Mouse (Mus musculus): ENCODE measurements around the gene Aoc1. TPM values are rescaled to one million over a fixed set of nuclear protein-coding genes. Genes with fewer than 3 reads are reported as not detected.

Aoc1 gene
- not detected in 2 replicates for polyA plus RNA-seq (2016; fragmentation: Nextera tagmentation; extraction: Ambion mirVana)

- H3K9ac ChIP-seq: no peak within 1 kb of the TSS
- H3K4me2 ChIP-seq (replicated peaks): no peak within 1 kb of the TSS
- no peaks in the 10 kb centered on the region for H3K27me3 ChIP-seq
- H3K36me3 ChIP-seq: no peaks in the 10 kb centered on the region
- 75% methylated on average over 5 of the region's 5 CpGs for WGBS
- H3K4me1 ChIP-seq: no peaks in the 10 kb centered on the region
- no peaks in the 10 kb centered on the region for H3K9me3 ChIP-seq
- H3K27ac ChIP-seq: no peak within 1 kb of the TSS
- ATAC-seq (ENCODE audit: insufficient number of reproducible peaks, insufficient read depth, low FRiP score, low TSS enrichment): no peak
- H3K4me3 ChIP-seq: no peak within 1 kb of the TSS
Observed at GRCm38 (mm10) chr6:48872596-48872995, at the start of gene Aoc1. Gene Aoc1, plus strand, starts transcription at chr6:48872896.

- Histone ChIP-seq H3K27me3 (no peaks in the 10 kb centered on the region), H3K4me2 (replicated peaks) (no peak overlapping the region), H3K4me3 (no peak overlapping the region), H3K27ac (no peak overlapping the region), H3K36me3 (no peaks in the 10 kb centered on the region), H3K9ac (no peak overlapping the region), H3K9me3 (no peaks in the 10 kb centered on the region), H3K4me1 (no peaks in the 10 kb centered on the region)
- 57% methylated on average over 7 of the region's 7 CpGs for WGBS
- ATAC-seq (ENCODE audit: insufficient number of reproducible peaks, insufficient read depth, low FRiP score, low TSS enrichment): no peak
Observed at GRCm38 (mm10) chr6:48825016-48825415, 47.7 kb upstream of the Aoc1 start.

DNA sequence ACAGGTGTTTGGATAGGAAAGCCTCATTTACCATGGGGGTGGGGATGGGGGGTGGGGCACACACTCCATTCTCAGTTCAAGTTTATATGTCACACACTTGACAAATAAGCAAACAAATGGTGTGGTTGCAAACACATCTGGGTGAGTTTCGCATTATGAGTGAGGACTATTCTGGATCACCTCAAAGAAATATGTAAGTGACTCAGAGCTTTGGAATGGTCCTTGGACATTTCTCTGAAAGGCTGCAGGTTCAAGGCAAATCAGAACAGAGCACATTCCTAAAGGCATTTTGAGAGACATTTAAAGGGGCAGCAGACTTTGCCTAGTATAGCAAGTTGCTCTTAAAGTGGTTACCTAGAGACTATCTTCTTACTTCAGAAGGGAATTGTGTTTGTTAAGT is 43.7 kb upstream of the Aoc1 start:
- no peak overlapping the region for H3K27ac ChIP-seq
- 71% methylated on average over 1 of the region's 1 CpGs for WGBS
- H3K4me2 ChIP-seq (replicated peaks): no peak overlapping the region
- no peak for ATAC-seq (ENCODE audit: insufficient number of reproducible peaks, insufficient read depth, low FRiP score, low TSS enrichment)
- peaks cover 16% of the 10 kb centered on the region for H3K36me3 ChIP-seq
- H3K4me3 ChIP-seq: no peak overlapping the region
- no peaks in the 10 kb centered on the region for H3K9me3 ChIP-seq
- H3K9ac ChIP-seq: no peak overlapping the region
- no peaks in the 10 kb centered on the region for H3K27me3 ChIP-seq
- H3K4me1 ChIP-seq: no peaks in the 10 kb centered on the region

DNA sequence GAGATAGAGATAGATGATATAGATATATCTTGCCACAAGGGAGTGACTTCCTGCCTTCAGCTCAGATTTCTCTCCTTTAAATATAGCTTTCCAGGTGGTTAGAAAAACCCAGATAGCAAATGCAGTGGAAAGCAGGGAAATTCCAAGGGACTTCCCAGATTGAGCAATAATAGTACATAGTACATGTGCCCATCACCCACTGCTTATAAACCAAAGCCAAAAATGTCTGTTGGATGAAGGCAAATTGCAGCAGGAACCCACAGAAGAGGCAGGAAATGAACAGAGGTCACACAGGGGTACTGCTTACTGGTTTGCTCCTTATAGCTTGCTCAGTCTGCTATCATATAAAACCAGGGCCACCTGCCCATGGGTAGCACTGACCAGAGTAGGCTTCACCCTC is 43.0 kb upstream of the Aoc1 start:
- H3K9me3 ChIP-seq: no peaks in the 10 kb centered on the region
- peaks cover 23% of the 10 kb centered on the region for H3K36me3 ChIP-seq
- H3K4me1 ChIP-seq: no peaks in the 10 kb centered on the region
- no peak overlapping the region for H3K9ac ChIP-seq
- no peaks in the 10 kb centered on the region for H3K27me3 ChIP-seq
- H3K4me3 ChIP-seq: no peak overlapping the region
- H3K27ac ChIP-seq: no peak overlapping the region
- H3K4me2 ChIP-seq (replicated peaks): no peak overlapping the region
- ATAC-seq (ENCODE audit: insufficient number of reproducible peaks, insufficient read depth, low FRiP score, low TSS enrichment): no peak

DNA sequence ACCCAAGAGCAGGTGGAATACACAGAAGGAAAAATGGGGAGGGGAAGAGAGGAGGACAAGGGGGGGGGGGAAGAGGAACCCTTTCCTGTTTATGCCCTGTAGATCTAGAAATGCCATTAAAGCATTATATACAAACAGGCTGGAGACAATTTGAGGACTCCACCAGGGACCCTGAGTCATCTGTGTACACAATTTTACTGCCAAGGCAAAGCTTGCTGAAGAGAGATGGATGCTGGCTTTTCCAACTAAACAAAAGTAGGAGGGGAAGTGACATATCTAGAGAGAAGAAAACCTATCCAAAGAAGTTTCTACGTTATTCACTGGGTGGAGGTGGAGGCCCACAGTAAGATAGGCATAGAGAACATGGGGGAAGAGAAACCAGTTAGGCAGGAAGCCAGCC is 42.5 kb upstream of the Aoc1 start:
- Histone ChIP-seq H3K4me3 (no peak overlapping the region), H3K27me3 (no peaks in the 10 kb centered on the region), H3K4me2 (replicated peaks) (no peak overlapping the region), H3K27ac (no peak overlapping the region), H3K9me3 (no peaks in the 10 kb centered on the region), H3K36me3 (peaks cover 29% of the 10 kb centered on the region), H3K9ac (no peak overlapping the region), H3K4me1 (no peaks in the 10 kb centered on the region)
- ATAC-seq (ENCODE audit: insufficient number of reproducible peaks, insufficient read depth, low FRiP score, low TSS enrichment): no peak
- 71% methylated on average over 1 of the region's 1 CpGs for WGBS

DNA sequence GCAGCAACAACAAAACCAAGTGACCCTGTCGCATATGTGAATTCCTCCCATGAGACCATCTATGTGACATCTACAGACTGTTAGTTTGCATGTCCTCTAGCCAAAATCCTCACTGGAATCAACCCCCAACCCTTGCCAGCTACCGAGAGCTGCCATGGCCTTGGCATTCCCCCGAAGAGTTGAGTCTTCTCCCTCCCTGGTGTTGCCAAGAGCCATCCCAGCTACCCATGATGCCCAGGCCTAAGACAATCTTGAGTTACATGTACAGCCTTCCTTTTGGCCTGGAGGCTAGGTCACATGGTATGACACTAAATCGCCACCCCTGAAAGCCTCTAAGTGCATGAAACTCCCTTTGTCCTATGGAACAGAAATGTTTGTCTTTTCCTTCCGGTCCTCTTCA is 41.6 kb upstream of the Aoc1 start:
- H3K27me3 ChIP-seq: no peaks in the 10 kb centered on the region
- peaks cover 38% of the 10 kb centered on the region for H3K36me3 ChIP-seq
- no peak overlapping the region for H3K4me3 ChIP-seq
- 82% methylated on average over 5 of the region's 5 CpGs for WGBS
- H3K9me3 ChIP-seq: no peaks in the 10 kb centered on the region
- no peak overlapping the region for H3K9ac ChIP-seq
- no peaks in the 10 kb centered on the region for H3K4me1 ChIP-seq
- no peak overlapping the region for H3K27ac ChIP-seq
- no peak for ATAC-seq (ENCODE audit: insufficient number of reproducible peaks, insufficient read depth, low FRiP score, low TSS enrichment)
- no peak overlapping the region for H3K4me2 ChIP-seq (replicated peaks)

- Histone ChIP-seq H3K4me1 (no peaks in the 10 kb centered on the region), H3K4me3 (no peak overlapping the region), H3K27ac (no peak overlapping the region), H3K9ac (no peak overlapping the region), H3K4me2 (replicated peaks) (no peak overlapping the region), H3K27me3 (no peaks in the 10 kb centered on the region), H3K36me3 (peaks cover 49% of the 10 kb centered on the region), H3K9me3 (no peaks in the 10 kb centered on the region)
- no peak for ATAC-seq (ENCODE audit: insufficient number of reproducible peaks, insufficient read depth, low FRiP score, low TSS enrichment)
- 88% methylated on average over 1 of the region's 1 CpGs for WGBS
Observed at GRCm38 (mm10) chr6:48832426-48832825, 40.3 kb upstream of the Aoc1 start.

GRCm38 (mm10) chr6:48833515-48833914 is 39.2 kb upstream of the Aoc1 start:
- H3K27ac ChIP-seq: no peak overlapping the region
- no peaks in the 10 kb centered on the region for H3K4me1 ChIP-seq
- no peaks in the 10 kb centered on the region for H3K9me3 ChIP-seq
- no peaks in the 10 kb centered on the region for H3K27me3 ChIP-seq
- H3K4me2 ChIP-seq (replicated peaks): no peak overlapping the region
- peaks cover 55% of the 10 kb centered on the region for H3K36me3 ChIP-seq
- H3K9ac ChIP-seq: no peak overlapping the region
- no peak for ATAC-seq (ENCODE audit: insufficient number of reproducible peaks, insufficient read depth, low FRiP score, low TSS enrichment)
- 96% methylated on average over 4 of the region's 4 CpGs for WGBS
- H3K4me3 ChIP-seq: no peak overlapping the region

DNA sequence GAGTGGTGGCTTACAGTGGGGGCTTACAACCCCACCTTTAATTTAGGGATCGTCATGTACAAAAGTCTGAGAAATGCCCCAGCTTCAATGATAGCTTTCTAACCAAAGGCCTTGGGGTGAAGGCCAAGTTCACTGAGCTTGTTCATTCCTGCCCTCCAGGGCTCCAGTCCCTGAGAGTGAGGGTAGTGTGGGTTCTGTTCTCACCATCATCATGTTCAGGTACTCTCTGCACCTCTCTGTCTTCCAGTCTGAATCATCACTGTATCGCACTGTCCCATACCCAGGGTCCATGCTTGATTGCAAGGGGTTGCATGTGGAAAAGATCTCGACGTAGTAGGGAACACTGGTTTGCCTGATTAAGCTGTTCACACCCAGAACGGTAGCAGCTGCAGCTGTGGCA is 37.5 kb upstream of the Aoc1 start:
- H3K4me3 ChIP-seq: no peak overlapping the region
- no peak overlapping the region for H3K27ac ChIP-seq
- peaks cover 55% of the 10 kb centered on the region for H3K36me3 ChIP-seq
- H3K4me1 ChIP-seq: peaks cover 13% of the 10 kb centered on the region; the same call in 1 of the 2 replicates
- H3K9me3 ChIP-seq: no peaks in the 10 kb centered on the region
- no peak for ATAC-seq (ENCODE audit: insufficient number of reproducible peaks, insufficient read depth, low FRiP score, low TSS enrichment)
- 83% methylated on average over 5 of the region's 5 CpGs for WGBS
- no peak overlapping the region for H3K4me2 ChIP-seq (replicated peaks)
- H3K27me3 ChIP-seq: no peaks in the 10 kb centered on the region
- no peak overlapping the region for H3K9ac ChIP-seq

- WGBS: 82% methylated on average over 5 of the region's 5 CpGs
- H3K27me3 ChIP-seq: no peaks in the 10 kb centered on the region
- H3K9ac ChIP-seq: no peak overlapping the region
- no peak overlapping the region for H3K4me3 ChIP-seq
- H3K36me3 ChIP-seq: peaks cover 55% of the 10 kb centered on the region
- no peak overlapping the region for H3K4me2 ChIP-seq (replicated peaks)
- ATAC-seq (ENCODE audit: insufficient number of reproducible peaks, insufficient read depth, low FRiP score, low TSS enrichment): no peak
- no peaks in the 10 kb centered on the region for H3K9me3 ChIP-seq
- no peak overlapping the region for H3K27ac ChIP-seq
- peaks cover 19% of the 10 kb centered on the region for H3K4me1 ChIP-seq
Observed at GRCm38 (mm10) chr6:48836146-48836545, 36.5 kb upstream of the Aoc1 start.

GRCm38 (mm10) chr6:48837516-48837915 is 35.2 kb upstream of the Aoc1 start:
- H3K9ac ChIP-seq: no peak overlapping the region
- WGBS: 80% methylated on average over 7 of the region's 7 CpGs
- no peak overlapping the region for H3K4me3 ChIP-seq
- ATAC-seq (ENCODE audit: insufficient number of reproducible peaks, insufficient read depth, low FRiP score, low TSS enrichment): no peak
- H3K4me2 ChIP-seq (replicated peaks): no peak overlapping the region
- no peak overlapping the region for H3K27ac ChIP-seq
- no peaks in the 10 kb centered on the region for H3K9me3 ChIP-seq
- H3K4me1 ChIP-seq: peaks cover 31% of the 10 kb centered on the region
- no peaks in the 10 kb centered on the region for H3K27me3 ChIP-seq
- H3K36me3 ChIP-seq: peaks cover 53% of the 10 kb centered on the region

DNA sequence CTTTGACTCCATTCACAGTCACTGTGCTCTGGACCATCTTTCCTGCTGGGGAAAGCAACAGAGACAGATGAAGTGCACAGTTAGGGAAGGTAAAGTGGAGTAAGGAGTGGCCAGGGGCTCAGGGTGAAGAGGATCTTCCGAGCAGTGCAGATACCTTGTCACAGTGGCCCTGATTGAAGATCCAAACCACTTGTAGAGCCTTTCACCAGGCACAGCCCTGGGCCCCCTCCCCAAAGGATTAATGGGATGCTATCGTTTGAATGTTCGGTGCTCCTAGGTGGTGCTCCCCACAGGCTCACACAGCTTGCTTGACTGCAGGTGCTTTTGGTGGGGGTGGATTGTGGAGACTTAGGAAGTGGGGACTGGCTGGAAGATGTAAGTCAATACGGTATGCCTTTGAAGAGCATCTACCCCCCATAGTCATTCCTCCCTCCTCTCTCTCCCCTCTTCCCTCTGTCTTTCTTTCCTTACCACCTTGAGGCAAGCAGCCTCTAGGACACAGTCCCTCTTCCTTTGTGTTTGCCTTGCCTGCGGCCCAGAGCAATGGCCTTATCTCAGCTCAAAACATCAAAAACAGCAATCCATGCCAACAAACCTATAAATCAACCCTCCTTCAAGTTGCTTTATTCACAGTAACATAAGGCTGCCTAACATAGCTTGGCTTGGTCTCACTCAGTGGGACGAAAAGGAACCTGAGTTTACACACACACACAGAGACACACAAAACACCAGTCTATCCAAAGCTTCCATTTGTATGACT is 34.2 kb upstream of the Aoc1 start:
- Histone ChIP-seq H3K27ac (no peak overlapping the region), H3K4me3 (0 out of 2 replicates have a peak overlapping the region, but pooled peaks have one; percentile 3), H3K4me1 (peaks cover 31% of the 10 kb centered on the region), H3K27me3 (no peaks in the 10 kb centered on the region), H3K9me3 (no peaks in the 10 kb centered on the region), H3K36me3 (peaks cover 50% of the 10 kb centered on the region), H3K4me2 (replicated peaks) (peak overlapping the region; percentile 66; the same call in 1 of the 2 replicates), H3K9ac (no peak overlapping the region)
- 79% methylated on average over 6 of the region's 6 CpGs for WGBS
- ATAC-seq (ENCODE audit: insufficient number of reproducible peaks, insufficient read depth, low FRiP score, low TSS enrichment): no peak
